Mouse (Mus musculus) midbrain, embryonic 16.5 days (tissue): ENCODE measurements around the gene Ttc9. TPM values are rescaled to one million over a fixed set of nuclear protein-coding genes. Genes with fewer than 3 reads are reported as not detected.

Experiments
- ATAC-seq: fragments of 200-750 bp; cut with Nextera tagmentation; 2 replicates; pipeline ENCODE4 v1.8.0; 2017; ENCODE audit warnings: moderate TSS enrichment
- H3K27ac ChIP-seq: fragments of 300-500 bp; sonication (generic); 2 replicates; pipeline ENCODE4 v1.5.1; 2014; ENCODE audit warnings: mild to moderate bottlenecking, low read length, mixed read lengths
- H3K27me3 ChIP-seq: fragments of 300-500 bp; sonication (generic); 2 replicates; pipeline ENCODE4 v1.6.1; 2014; ENCODE audit warnings: low read depth, low read length, mixed read lengths; ENCODE audit not compliant: control insufficient read depth, insufficient read depth
- H3K36me3 ChIP-seq: fragments of 300-500 bp; sonication (generic); 2 replicates; pipeline ENCODE4 v1.6.1; 2014; ENCODE audit warnings: mild to moderate bottlenecking, low read length, moderate library complexity, mixed read lengths; ENCODE audit not compliant: control insufficient read depth, insufficient read depth
- H3K4me1 ChIP-seq: fragments of 300-500 bp; sonication (generic); 2 replicates; pipeline ENCODE4 v1.6.1; 2014; ENCODE audit warnings: mild to moderate bottlenecking, low read length, mixed read lengths; ENCODE audit not compliant: control insufficient read depth, insufficient read depth
- H3K4me2 ChIP-seq: fragments of 300-500 bp; sonication (generic); 2 replicates; pipeline ENCODE4 v1.6.1; 2014; ENCODE audit warnings: mild to moderate bottlenecking, low read length, mixed read lengths
- H3K4me3 ChIP-seq: fragments of 300-500 bp; sonication (generic); 2 replicates; pipeline ENCODE4 v1.5.1; 2014; ENCODE audit warnings: low read depth, mild to moderate bottlenecking, low read length, moderate library complexity, mixed read lengths
- H3K9ac ChIP-seq: fragments of 300-500 bp; sonication (generic); 2 replicates; pipeline ENCODE4 v1.6.1; 2014; ENCODE audit warnings: low read depth, low read length, mixed read lengths
- H3K9me3 ChIP-seq: fragments of 300-500 bp; sonication (generic); replicated peaks from 2 replicates; pipeline ENCODE4 v1.6.1; 2014; ENCODE audit warnings: mild to moderate bottlenecking, low read length, mixed read lengths; ENCODE audit not compliant: control insufficient read depth, poor library complexity, severe bottlenecking
- WGBS: fragments of 180-500 bp; shearing (Covaris S2); extraction: QIAGEN DNeasy Blood & Tissue Kit; methylation state at CpG from one replicate; pipeline ENCODE4 v1.1.7; 2014; 5-methylcytosine and 5-hydroxymethylcytosine counted together
- polyA plus RNA-seq: library from polyadenylated mRNA; unstranded; fragments of >200 nt; fragmentation: Nextera tagmentation; extraction: Ambion mirVana; gene quantifications from 2 replicates; pipeline ENCODE4 v1.2.1, GENCODE M21; 2015

Gene Ttc9
- polyA plus RNA-seq, 1 experiment from 2014 or later = 17.2 TPM

- no peak overlapping the region for H3K4me3 ChIP-seq
- WGBS = 28% methylated on average over 11 of the region's 11 CpGs
- H3K36me3 ChIP-seq = 0 out of 2 replicates have a peak, but pooled peaks cover 3% of the 10 kb centered on the region
- H3K4me1 ChIP-seq = 0 out of 2 replicates have a peak, but pooled peaks cover 2% of the 10 kb centered on the region
- H3K27ac ChIP-seq = no peak overlapping the region
- H3K9ac ChIP-seq = no peak overlapping the region
- ATAC-seq = no peak
- H3K4me2 ChIP-seq = 0 out of 2 replicates have a peak overlapping the region, but pooled peaks have one; percentile 16
- H3K27me3 ChIP-seq = no peaks in the 10 kb centered on the region
- no peaks in the 10 kb centered on the region for H3K9me3 ChIP-seq
Observed at GRCm38 (mm10) chr12:81642361-81643082, 11.5 kb downstream of the Ttc9 start.

- no peak overlapping the region for H3K4me2 ChIP-seq
- H3K4me1 ChIP-seq = no peaks in the 10 kb centered on the region
- 0 out of 2 replicates have a peak, but pooled peaks cover 4% of the 10 kb centered on the region for H3K36me3 ChIP-seq
- H3K27ac ChIP-seq = no peak overlapping the region; the same call in 1 of the 2 replicates
- no peaks in the 10 kb centered on the region for H3K9me3 ChIP-seq
- no peaks in the 10 kb centered on the region for H3K27me3 ChIP-seq
- WGBS = 77% methylated on average over 6 of the region's 6 CpGs
- no peak overlapping the region for H3K4me3 ChIP-seq
- no peak overlapping the region for H3K9ac ChIP-seq
- ATAC-seq = no peak
Observed at GRCm38 (mm10) chr12:81646811-81647210, 15.8 kb downstream of the Ttc9 start.

GRCm38 (mm10) chr12:81653344-81653743, 22.3 kb downstream of the Ttc9 start:
- WGBS = 86% methylated on average over 8 of the region's 8 CpGs
- no peak overlapping the region for H3K27ac ChIP-seq
- ATAC-seq = no peak
- no peaks in the 10 kb centered on the region for H3K4me1 ChIP-seq
- no peaks in the 10 kb centered on the region for H3K9me3 ChIP-seq
- no peak overlapping the region for H3K4me3 ChIP-seq
- no peak overlapping the region for H3K9ac ChIP-seq
- no peak overlapping the region for H3K4me2 ChIP-seq
- H3K36me3 ChIP-seq = 0 out of 2 replicates have a peak, but pooled peaks cover 4% of the 10 kb centered on the region
- H3K27me3 ChIP-seq = no peaks in the 10 kb centered on the region

GRCm38 (mm10) chr12:81657321-81657720, 26.3 kb downstream of the Ttc9 start:
- H3K27me3 ChIP-seq = no peaks in the 10 kb centered on the region
- H3K36me3 ChIP-seq = peaks cover 5% of the 10 kb centered on the region; the same call in 1 of the 2 replicates
- WGBS = 88% methylated on average over 1 of the region's 1 CpGs
- no peak overlapping the region for H3K4me3 ChIP-seq
- no peaks in the 10 kb centered on the region for H3K4me1 ChIP-seq
- H3K27ac ChIP-seq = no peak overlapping the region
- H3K9ac ChIP-seq = no peak overlapping the region
- no peaks in the 10 kb centered on the region for H3K9me3 ChIP-seq
- no peak for ATAC-seq
- no peak overlapping the region for H3K4me2 ChIP-seq

GRCm38 (mm10) chr12:81658086-81658485, 27.0 kb downstream of the Ttc9 start:
- Histone ChIP-seq H3K4me3 (no peak overlapping the region), H3K9ac (no peak overlapping the region), H3K9me3 (no peaks in the 10 kb centered on the region), H3K27me3 (no peaks in the 10 kb centered on the region), H3K4me2 (no peak overlapping the region), H3K27ac (no peak overlapping the region), H3K36me3 (peaks cover 8% of the 10 kb centered on the region; the same call in 1 of the 2 replicates), H3K4me1 (no peaks in the 10 kb centered on the region)
- WGBS = 92% methylated on average over 7 of the region's 7 CpGs
- no peak for ATAC-seq

GRCm38 (mm10) chr12:81662076-81662475, 31.0 kb downstream of the Ttc9 start:
- 92% methylated on average over 4 of the region's 4 CpGs for WGBS
- Histone ChIP-seq H3K4me1 (no peaks in the 10 kb centered on the region), H3K4me2 (no peak overlapping the region), H3K9ac (no peak overlapping the region), H3K4me3 (no peak overlapping the region), H3K27ac (no peak overlapping the region), H3K36me3 (peaks cover 22% of the 10 kb centered on the region), H3K27me3 (no peaks in the 10 kb centered on the region), H3K9me3 (no peaks in the 10 kb centered on the region)
- ATAC-seq = no peak

GRCm38 (mm10) chr12:81663116-81663515, 32.1 kb downstream of the Ttc9 start:
- H3K27ac ChIP-seq = no peak overlapping the region
- peaks cover 22% of the 10 kb centered on the region for H3K36me3 ChIP-seq
- no peak overlapping the region for H3K4me2 ChIP-seq
- H3K4me3 ChIP-seq = no peak overlapping the region
- no peaks in the 10 kb centered on the region for H3K4me1 ChIP-seq
- no peak overlapping the region for H3K9ac ChIP-seq
- H3K27me3 ChIP-seq = no peaks in the 10 kb centered on the region
- WGBS = 96% methylated on average over 9 of the region's 9 CpGs
- no peaks in the 10 kb centered on the region for H3K9me3 ChIP-seq
- no peak for ATAC-seq

- Histone ChIP-seq H3K36me3 (peaks cover 24% of the 10 kb centered on the region), H3K4me1 (no peaks in the 10 kb centered on the region)
- WGBS = 81% methylated on average over 5 of the region's 5 CpGs
Observed at GRCm38 (mm10) chr12:81663906-81664305, 32.9 kb downstream of the Ttc9 start.

GRCm38 (mm10) chr12:81668406-81668805, 37.4 kb downstream of the Ttc9 start:
- Histone ChIP-seq H3K36me3 (peaks cover 13% of the 10 kb centered on the region), H3K4me3 (no peak overlapping the region), H3K27me3 (no peaks in the 10 kb centered on the region), H3K27ac (no peak overlapping the region), H3K4me1 (no peaks in the 10 kb centered on the region), H3K9ac (no peak overlapping the region), H3K9me3 (no peaks in the 10 kb centered on the region), H3K4me2 (no peak overlapping the region)
- ATAC-seq = no peak
- 91% methylated on average over 9 of the region's 9 CpGs for WGBS

More at GRCm38 (mm10) chr12:81663906-81664305, 32.9 kb downstream of the Ttc9 start:
- H3K9ac ChIP-seq = no peak overlapping the region
- H3K27me3 ChIP-seq = no peaks in the 10 kb centered on the region
- no peak overlapping the region for H3K4me3 ChIP-seq
- no peak overlapping the region for H3K4me2 ChIP-seq
- no peak for ATAC-seq
- no peaks in the 10 kb centered on the region for H3K9me3 ChIP-seq
- H3K27ac ChIP-seq = no peak overlapping the region
